Mouse (Mus musculus) forebrain, embryonic 11.5 days (tissue): Measurements from ENCODE around the gene Trim2. TPM values are rescaled to one million over a fixed set of nuclear protein-coding genes. Genes with fewer than 3 reads are reported as not detected.

Experiments
- ATAC-seq: fragments of 200-750 bp; cut with Nextera tagmentation; replicated peaks from 2 replicates; pipeline ENCODE4 v1.8.0; 2017; ENCODE audit warnings: moderate TSS enrichment; ENCODE audit not compliant: low FRiP score
- DNase-seq: peaks from one replicate; pipeline ENCODE4 v3.0.0-alpha.2; 2017; ENCODE audit warnings: low spot score
- H3K27ac ChIP-seq: fragments of 300-500 bp; sonication (generic); 2 replicates; pipeline ENCODE4 v1.5.1; 2014; ENCODE audit warnings: low read depth, low read length
- H3K27me3 ChIP-seq: fragments of 300-500 bp; sonication (generic); 2 replicates; pipeline ENCODE4 v1.6.1; 2014; ENCODE audit warnings: mild to moderate bottlenecking, low read length, mixed read lengths; ENCODE audit not compliant: control insufficient read depth, insufficient read depth
- H3K36me3 ChIP-seq: fragments of 300-500 bp; sonication (generic); 2 replicates; pipeline ENCODE4 v1.6.1; 2014; ENCODE audit warnings: mild to moderate bottlenecking, low read length, moderate library complexity, mixed read lengths; ENCODE audit not compliant: control insufficient read depth, insufficient read depth
- H3K4me1 ChIP-seq: fragments of 300-500 bp; sonication (generic); replicated peaks from 2 replicates; pipeline ENCODE4 v1.6.1; 2014; ENCODE audit warnings: low read length, mixed read lengths; ENCODE audit not compliant: control insufficient read depth, insufficient read depth
- H3K4me2 ChIP-seq: fragments of 300-500 bp; sonication (generic); 2 replicates; pipeline ENCODE4 v1.6.1; 2014; ENCODE audit warnings: low read depth, mild to moderate bottlenecking, low read length, moderate library complexity, mixed read lengths; ENCODE audit not compliant: severe bottlenecking
- H3K4me3 ChIP-seq: fragments of 300-500 bp; sonication (generic); 2 replicates; pipeline ENCODE4 v1.5.1; 2014; ENCODE audit warnings: low read depth, low read length
- H3K9ac ChIP-seq: fragments of 300-500 bp; sonication (generic); 2 replicates; pipeline ENCODE4 v1.6.1; 2014; ENCODE audit warnings: low read length
- H3K9me3 ChIP-seq: fragments of 300-500 bp; sonication (generic); 2 replicates; pipeline ENCODE4 v1.6.1; 2016; ENCODE audit warnings: low read length, mixed read lengths; ENCODE audit not compliant: control insufficient read depth
- WGBS: fragments of 180-500 bp; shearing (Covaris S2); extraction: QIAGEN DNeasy Blood & Tissue Kit; methylation state at CpG from one replicate; pipeline ENCODE4 v1.1.7; 2014; 5-methylcytosine and 5-hydroxymethylcytosine counted together
- polyA plus RNA-seq: library from polyadenylated mRNA; unstranded; fragments of >200 nt; fragmentation: Nextera tagmentation; extraction: Ambion mirVana; gene quantifications from 2 replicates; pipeline ENCODE4 v1.2.1, GENCODE M21; 2014

The Trim2 gene
- polyA plus RNA-seq, 1 experiment from 2014 or later, result 70.3 TPM

DNA sequence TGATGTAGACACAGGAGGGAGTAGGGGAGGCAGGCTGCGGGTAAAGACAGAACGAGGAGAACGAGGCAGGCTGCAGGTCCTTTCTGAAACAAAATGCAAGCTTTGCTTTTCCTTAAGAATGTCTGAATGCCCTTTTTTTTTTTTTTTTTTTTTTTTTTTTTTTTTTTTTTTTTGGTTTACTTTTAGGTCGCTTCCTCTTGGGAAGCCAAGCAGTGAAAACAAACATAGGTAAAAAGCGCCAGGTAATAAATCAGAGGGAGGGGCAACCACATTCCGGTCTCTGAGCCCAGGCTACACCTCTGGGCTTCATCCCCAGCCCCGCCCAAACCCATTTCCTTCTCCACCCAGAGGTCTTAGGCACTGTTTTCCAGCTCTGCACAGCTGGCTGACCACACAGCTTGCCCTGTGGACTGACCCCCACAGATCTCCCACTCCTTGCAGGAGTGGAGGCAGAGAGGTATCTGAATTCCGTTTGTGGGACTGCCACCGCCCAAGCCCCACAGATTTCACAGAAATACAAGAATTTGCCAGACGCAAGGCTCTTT, 117.0 kb downstream of the Trim2 start:
- Histone ChIP-seq H3K9ac (no peak overlapping the region), H3K27me3 (peaks cover 2% of the 10 kb centered on the region; the same call in 1 of the 2 replicates), H3K27ac (no peak overlapping the region), H3K9me3 (no peaks in the 10 kb centered on the region), H3K4me2 (no peak overlapping the region), H3K4me1 (0 out of 2 replicates have a peak, but pooled peaks cover 2% of the 10 kb centered on the region), H3K36me3 (no peaks in the 10 kb centered on the region; the same call in 1 of the 2 replicates), H3K4me3 (no peak overlapping the region)
- no peak for ATAC-seq
- WGBS, result 62% methylated on average over 10 of the region's 10 CpGs
- no peak for DNase-seq

DNA sequence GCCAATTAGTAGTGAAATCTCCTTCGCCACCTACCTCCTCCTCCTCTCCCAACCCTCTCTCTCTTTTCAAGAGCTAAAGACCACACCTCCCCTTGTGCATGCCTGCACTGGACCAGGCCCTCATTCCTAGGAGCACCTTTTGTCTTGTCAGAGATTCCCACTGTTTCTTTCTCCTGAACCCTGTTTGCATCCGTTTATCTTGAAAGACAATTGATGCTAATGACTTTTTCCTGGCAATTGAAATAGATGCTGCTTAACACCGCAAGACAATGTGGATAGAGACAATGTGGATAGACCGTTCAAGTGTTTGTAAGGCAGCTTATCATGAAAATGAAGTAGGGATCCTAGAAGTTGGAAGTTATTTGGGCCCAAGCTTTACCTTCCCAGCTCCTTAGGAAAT, 125.0 kb downstream of the Trim2 start:
- H3K36me3 ChIP-seq, result no peaks in the 10 kb centered on the region

DNA sequence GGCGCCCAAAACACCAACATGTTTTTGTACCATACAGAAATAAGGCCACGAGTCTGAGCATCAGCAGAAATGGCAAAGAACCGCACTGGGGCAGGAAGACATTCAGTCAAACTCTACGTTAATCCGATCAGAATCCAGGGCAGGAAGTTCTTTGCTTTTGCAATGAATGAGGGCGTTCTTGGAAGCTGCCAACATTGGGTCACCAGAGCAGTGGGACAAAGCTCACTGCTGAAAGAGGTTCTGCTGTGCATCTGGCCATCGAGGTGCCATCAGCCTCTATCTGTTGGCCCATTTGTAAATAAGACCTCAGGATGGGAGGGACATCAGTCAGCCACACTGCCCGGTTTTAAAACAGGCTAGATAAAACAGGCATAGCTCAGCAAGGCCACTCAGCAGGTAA, 125.6 kb downstream of the Trim2 start:
- Histone ChIP-seq H3K4me3 (no peak overlapping the region), H3K9ac (no peak overlapping the region), H3K27ac (no peak overlapping the region), H3K36me3 (no peaks in the 10 kb centered on the region), H3K27me3 (no peaks in the 10 kb centered on the region), H3K4me1 (no peaks in the 10 kb centered on the region), H3K4me2 (no peak overlapping the region), H3K9me3 (no peaks in the 10 kb centered on the region)
- ATAC-seq, result no peak
- no peak for DNase-seq
- WGBS, result 17% methylated on average over 8 of the region's 8 CpGs

More for the DNA sequence above, 125.0 kb downstream of the Trim2 start:
- no peak overlapping the region for H3K4me2 ChIP-seq
- no peak overlapping the region for H3K4me3 ChIP-seq
- H3K27me3 ChIP-seq, result no peaks in the 10 kb centered on the region
- H3K9ac ChIP-seq, result no peak overlapping the region
- H3K27ac ChIP-seq, result no peak overlapping the region
- H3K9me3 ChIP-seq, result no peaks in the 10 kb centered on the region
- no peaks in the 10 kb centered on the region for H3K4me1 ChIP-seq
- DNase-seq (no peak), ATAC-seq (no peak)
- 11% methylated on average over 4 of the region's 4 CpGs for WGBS

DNA sequence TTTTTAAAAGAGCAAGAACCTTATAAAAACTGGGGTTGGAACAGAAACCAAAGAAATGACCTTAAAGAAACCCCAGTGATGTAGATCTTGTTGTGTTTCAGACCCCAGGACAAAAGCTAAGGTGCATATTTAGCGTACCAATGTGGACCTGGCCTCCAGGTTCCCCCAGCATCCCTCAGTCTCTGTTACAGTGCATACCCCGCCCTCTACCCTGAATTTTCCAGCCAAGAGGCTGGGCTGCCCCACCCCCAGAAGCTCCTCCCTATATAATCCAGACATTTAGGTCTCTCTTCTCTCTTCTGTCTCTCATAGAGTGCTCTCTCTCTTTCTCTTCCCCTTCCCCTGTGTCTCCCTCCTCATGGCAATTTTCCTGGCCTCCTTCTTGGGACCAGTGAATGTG, 126.4 kb downstream of the Trim2 start:
- Histone ChIP-seq H3K27me3 (no peaks in the 10 kb centered on the region), H3K4me1 (no peaks in the 10 kb centered on the region), H3K9ac (no peak overlapping the region), H3K27ac (no peak overlapping the region), H3K36me3 (no peaks in the 10 kb centered on the region), H3K4me3 (no peak overlapping the region), H3K9me3 (no peaks in the 10 kb centered on the region), H3K4me2 (no peak overlapping the region)
- DNase-seq (no peak), ATAC-seq (no peak)
- 66% methylated on average over 2 of the region's 2 CpGs for WGBS

DNA sequence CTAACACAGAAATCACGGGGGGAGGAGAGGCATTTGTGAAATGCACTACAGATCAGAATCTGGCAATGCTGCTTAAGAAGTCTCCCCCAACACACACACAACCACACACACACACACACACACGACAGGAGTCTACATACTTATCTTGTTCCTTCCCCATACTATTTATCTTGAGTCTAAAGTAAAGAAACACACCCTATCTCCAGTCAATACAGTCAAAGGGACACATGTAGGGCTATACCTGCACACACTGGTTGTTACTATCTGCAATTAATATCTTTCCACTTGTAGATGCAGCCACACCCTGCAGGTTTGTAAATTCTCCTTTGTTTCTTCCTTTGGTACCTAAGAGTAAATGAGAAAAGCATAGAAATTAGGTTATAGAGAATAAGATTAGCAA, 128.8 kb downstream of the Trim2 start:
- ATAC-seq, result no peak

DNA sequence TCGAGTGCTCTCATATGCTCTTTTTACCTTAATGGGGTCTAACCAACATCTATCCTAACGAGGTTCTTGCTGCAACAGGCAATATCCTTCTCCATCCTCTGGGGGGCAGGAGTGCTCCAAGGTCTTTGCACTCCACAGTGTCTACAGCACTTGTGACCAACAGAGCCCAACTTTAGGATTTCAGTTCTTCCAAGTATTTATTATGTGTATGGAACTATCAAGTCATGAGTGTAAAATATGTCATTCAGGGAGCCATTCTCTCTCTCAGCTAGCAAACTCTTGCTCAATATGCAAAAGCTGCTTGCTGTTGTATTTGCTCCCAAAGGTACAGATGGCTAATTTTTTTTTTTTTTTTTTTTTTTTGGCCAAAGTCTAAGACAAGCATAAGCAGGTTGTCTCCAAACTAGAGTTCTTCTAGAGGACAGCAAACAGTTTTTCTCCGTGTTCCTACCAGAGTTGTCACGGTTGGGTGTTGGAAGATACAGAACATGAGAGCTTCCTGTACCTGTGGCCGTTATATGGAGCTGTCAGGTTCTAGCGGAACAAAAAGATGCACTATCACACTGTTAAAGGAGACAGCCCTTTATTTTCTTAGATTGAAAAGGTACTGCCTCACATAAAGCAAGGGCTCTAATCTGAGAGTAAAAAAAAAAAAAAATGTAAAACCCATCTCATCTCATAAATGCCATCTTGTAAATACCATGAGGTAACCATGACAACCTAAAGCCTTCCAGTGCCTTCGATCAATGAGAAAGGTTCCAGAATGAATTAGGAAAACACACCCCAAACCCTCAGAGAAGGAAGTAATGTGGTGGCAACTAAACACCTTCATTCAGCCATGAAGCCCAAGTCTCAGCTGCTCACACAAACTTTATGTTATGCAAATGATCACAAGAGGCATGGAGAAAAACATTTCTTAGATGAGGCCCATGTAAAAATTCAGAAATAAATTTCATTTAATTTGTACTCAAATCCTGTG, 131.1 kb downstream of the Trim2 start:
- no peaks in the 10 kb centered on the region for H3K4me1 ChIP-seq
- H3K9ac ChIP-seq, result no peak overlapping the region
- no peaks in the 10 kb centered on the region for H3K9me3 ChIP-seq
- H3K4me3 ChIP-seq, result no peak overlapping the region
- no peak overlapping the region for H3K27ac ChIP-seq
- DNase-seq, result peak; percentile 80
- H3K4me2 ChIP-seq, result no peak overlapping the region
- H3K36me3 ChIP-seq, result no peaks in the 10 kb centered on the region
- peak; percentile 88 for ATAC-seq
- 49% methylated on average over 7 of the region's 7 CpGs for WGBS
- H3K27me3 ChIP-seq, result no peaks in the 10 kb centered on the region

More for the DNA sequence above, 128.8 kb downstream of the Trim2 start:
- H3K4me3 ChIP-seq, result no peak overlapping the region
- no peaks in the 10 kb centered on the region for H3K9me3 ChIP-seq
- no peaks in the 10 kb centered on the region for H3K27me3 ChIP-seq
- no peak for DNase-seq
- no peaks in the 10 kb centered on the region for H3K36me3 ChIP-seq
- no peak overlapping the region for H3K4me2 ChIP-seq
- no peak overlapping the region for H3K27ac ChIP-seq
- H3K4me1 ChIP-seq, result no peaks in the 10 kb centered on the region
- H3K9ac ChIP-seq, result no peak overlapping the region
- WGBS, result 85% methylated on average over 2 of the region's 2 CpGs

DNA sequence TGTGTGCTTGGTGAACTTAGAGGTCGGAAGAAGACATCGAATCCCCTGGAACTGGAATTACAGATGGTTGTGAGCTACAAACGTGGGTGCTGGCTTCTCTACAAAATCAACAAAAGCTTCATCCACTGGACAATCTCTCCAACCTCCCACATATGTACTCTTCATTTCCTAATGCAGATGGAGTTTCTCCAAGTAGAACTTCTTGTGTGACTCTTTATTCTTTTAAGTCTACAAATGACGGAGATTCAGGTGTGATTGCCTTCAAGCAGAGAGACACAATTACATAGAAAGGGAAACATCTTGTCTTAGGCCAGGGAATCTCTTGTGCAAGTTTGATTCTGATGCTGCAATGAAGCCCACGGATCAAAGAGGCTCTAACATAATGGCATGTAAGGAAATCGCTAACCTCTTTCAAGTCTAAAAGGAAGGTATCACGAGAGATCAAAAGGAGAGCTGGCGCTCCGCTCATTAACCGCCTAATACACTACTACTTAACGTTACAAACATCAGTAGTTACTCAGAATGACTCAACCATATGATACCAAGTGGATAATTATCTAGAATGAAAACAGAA, 133.0 kb downstream of the Trim2 start, which contains the start of gene Gm6525:
TSS of gene Gm6525 (plus strand) at position 524 of the 574 bp plus-strand sequence.
- DNase-seq (no peak), ATAC-seq (no peak)
- Histone ChIP-seq H3K27ac (no peak within 1 kb of the TSS), H3K9me3 (no peaks in the 10 kb centered on the region), H3K4me3 (no peak within 1 kb of the TSS), H3K4me1 (no peaks in the 10 kb centered on the region), H3K4me2 (no peak within 1 kb of the TSS), H3K36me3 (no peaks in the 10 kb centered on the region), H3K27me3 (no peaks in the 10 kb centered on the region), H3K9ac (no peak within 1 kb of the TSS)
- 79% methylated on average over 11 of the region's 11 CpGs for WGBS

DNA sequence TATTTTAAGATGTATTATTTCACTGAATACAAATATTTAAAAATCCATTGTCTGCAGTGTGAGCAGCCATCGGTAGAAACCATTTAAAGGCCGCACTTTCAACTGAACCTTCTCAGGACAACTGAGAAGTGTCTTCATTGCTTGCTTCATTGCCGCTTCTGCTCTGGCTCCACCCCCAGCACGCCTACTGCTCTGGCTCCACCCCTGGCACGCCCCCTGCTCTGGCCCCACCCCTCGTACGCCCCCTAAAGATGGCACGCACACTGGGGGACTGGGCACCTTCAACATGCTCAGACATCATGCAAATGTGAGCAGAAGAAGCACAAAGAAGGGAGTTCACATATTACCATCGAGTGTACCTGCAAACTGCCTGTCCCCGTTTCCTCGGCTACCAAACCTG, 134.3 kb downstream of the Trim2 start:
- H3K9ac ChIP-seq, result no peak overlapping the region
- H3K4me3 ChIP-seq, result no peak overlapping the region
- ATAC-seq, result no peak
- 61% methylated on average over 11 of the region's 11 CpGs for WGBS
- DNase-seq, result no peak
- no peaks in the 10 kb centered on the region for H3K9me3 ChIP-seq
- no peak overlapping the region for H3K27ac ChIP-seq
- no peaks in the 10 kb centered on the region for H3K27me3 ChIP-seq
- H3K4me1 ChIP-seq, result no peaks in the 10 kb centered on the region
- H3K4me2 ChIP-seq, result no peak overlapping the region
- H3K36me3 ChIP-seq, result no peaks in the 10 kb centered on the region
